Mouse (Mus musculus) kidney, adult 2 months (tissue): Measurements from ENCODE around the gene Catsperg2. TPM values are rescaled to one million over a fixed set of nuclear protein-coding genes. Genes with fewer than 3 reads are reported as not detected.
"Not testable (repeated sequence)": the region's sequence is repeated elsewhere in the genome, so short reads cannot be mapped to it uniquely, and the experiment has no call there.

ENCODE experiments used
- DNase-seq: peaks from one replicate; pipeline ENCODE4 v3.0.0; 2021
- H3K27ac ChIP-seq: fragments of 200-500 bp; 2 replicates; pipeline ENCODE4 v1.5.1; 2012; ENCODE audit warnings: low read depth, low read length, control low read depth, inconsistent platforms; ENCODE audit not compliant: insufficient read depth
- H3K27me3 ChIP-seq: fragments of 200-500 bp; replicated peaks from 2 replicates; pipeline ENCODE4 v1.6.1; 2012; ENCODE audit warnings: mild to moderate bottlenecking, moderate library complexity, low read length, inconsistent platforms; ENCODE audit not compliant: control insufficient read depth, insufficient read depth
- H3K36me3 ChIP-seq: fragments of 200-500 bp; 2 replicates; pipeline ENCODE4 v1.6.1; 2012; ENCODE audit warnings: mild to moderate bottlenecking, moderate library complexity, low read length, inconsistent platforms; ENCODE audit not compliant: control insufficient read depth, insufficient read depth
- H3K4me1 ChIP-seq: fragments of 200-500 bp; 2 replicates; pipeline ENCODE4 v1.6.1; 2011; ENCODE audit warnings: low read length; ENCODE audit not compliant: control insufficient read depth, insufficient read depth
- H3K4me3 ChIP-seq: fragments of 200-500 bp; 2 replicates; pipeline ENCODE4 v1.5.1; 2011; ENCODE audit warnings: mild to moderate bottlenecking, low read depth, low read length, control low read depth; ENCODE audit not compliant: insufficient read depth
- CTCF ChIP-seq: fragments of 200-500 bp; conservative IDR thresholded peaks from 2 replicates; pipeline ENCODE4 v1.5.1; 2011; ENCODE audit warnings: low read depth, mild to moderate bottlenecking, control low read depth, low read length, moderate library complexity, mixed read lengths; ENCODE audit not compliant: insufficient read depth, insufficient read length
- POLR2A ChIP-seq: fragments of 200-500 bp; IDR thresholded peaks from one replicate; pipeline ENCODE4 v1.6.1; 2011; ENCODE audit warnings: low read depth, low read length, control low read depth
- WGBS: fragments of 180-500 bp; shearing (Covaris S2); methylation state at CpG from one replicate; pipeline ENCODE4 v1.1.7; 2018; 5-methylcytosine and 5-hydroxymethylcytosine counted together
- polyA plus RNA-seq: library from polyadenylated mRNA; depleted of rRNA; stranded (reverse); fragments of >200 nt; gene quantifications from 2 replicates; pipeline ENCODE4 v1.2.3, GENCODE M21; 2012; rRNA removed

Gene Catsperg2
- polyA plus RNA-seq = 0.03 TPM in 1 of 2 replicates, not detected in the other

- H3K36me3 ChIP-seq, H3K4me3 ChIP-seq, H3K27ac ChIP-seq, DNase-seq, H3K27me3 ChIP-seq, H3K4me1 ChIP-seq: not testable (repeated sequence)
- 62% methylated on average over 11 of the region's 11 CpGs for WGBS
Measured at GRCm38 (mm10) chr7:29726860-29727259, at the start of gene Catsperg2. Gene Catsperg2 (minus strand): TSS chr7:29727032.

- no peak overlapping the region for H3K27ac ChIP-seq
- DNase-seq = no peak
- H3K36me3 ChIP-seq = peaks cover 13% of the 10 kb centered on the region
- 96% methylated on average over 19 of the region's 19 CpGs for WGBS
- TF ChIP-seq POLR2A = no peak
- no peak for TF ChIP-seq CTCF
- peaks cover 10% of the 10 kb centered on the region; the same call in 1 of the 2 replicates for H3K4me1 ChIP-seq
- H3K4me3 ChIP-seq = no peak overlapping the region
- H3K27me3 ChIP-seq = no peaks in the 10 kb centered on the region
Measured at GRCm38 (mm10) chr7:29776568-29776967, 49.7 kb upstream of the Catsperg2 start.

GRCm38 (mm10) chr7:29774371-29774770 is 47.5 kb upstream of the Catsperg2 start:
- TF ChIP-seq CTCF (no peak), POLR2A (no peak)
- no peak overlapping the region for H3K4me3 ChIP-seq
- peaks cover 13% of the 10 kb centered on the region for H3K36me3 ChIP-seq
- no peaks in the 10 kb centered on the region for H3K27me3 ChIP-seq
- DNase-seq = peak; percentile 59
- H3K27ac ChIP-seq = peak overlapping the region; percentile 88
- 49% methylated on average over 3 of the region's 3 CpGs for WGBS
- H3K4me1 ChIP-seq = peaks cover 19% of the 10 kb centered on the region; the same call in 1 of the 2 replicates

GRCm38 (mm10) chr7:29773503-29773902 is 46.7 kb upstream of the Catsperg2 start:
- Histone ChIP-seq H3K4me1 (peaks cover 22% of the 10 kb centered on the region; the same call in 1 of the 2 replicates), H3K27me3 (no peaks in the 10 kb centered on the region), H3K4me3 (no peak overlapping the region), H3K36me3 (peaks cover 13% of the 10 kb centered on the region), H3K27ac (peak overlapping the region; percentile 88; the same call in 1 of the 2 replicates)
- 66% methylated on average over 7 of the region's 7 CpGs for WGBS
- DNase-seq = no peak
- TF ChIP-seq POLR2A (no peak), CTCF (no peak)

GRCm38 (mm10) chr7:29768980-29769379 is 42.1 kb upstream of the Catsperg2 start:
- no peaks in the 10 kb centered on the region for H3K36me3 ChIP-seq
- no peaks in the 10 kb centered on the region for H3K27me3 ChIP-seq
- no peak for DNase-seq
- 3% methylated on average over 10 of the region's 10 CpGs for WGBS
- peak overlapping the region; percentile 90 for H3K27ac ChIP-seq
- TF ChIP-seq POLR2A = no peak
- H3K4me1 ChIP-seq = peaks cover 19% of the 10 kb centered on the region; the same call in 1 of the 2 replicates
- peak overlapping the region; percentile 84 for H3K4me3 ChIP-seq

GRCm38 (mm10) chr7:29768090-29768900 is 41.5 kb upstream of the Catsperg2 start, which contains the start of gene Zfp84:
Gene Zfp84 (plus strand): TSS chr7:29768552.
- H3K36me3 ChIP-seq = no peaks in the 10 kb centered on the region
- TF ChIP-seq POLR2A (peak; percentile 55), CTCF (no peak)
- peak; percentile 97 for DNase-seq
- peak within 1 kb of the TSS; percentile 94 for H3K27ac ChIP-seq
- WGBS = under 1% methylated on average over 32 of the region's 32 CpGs
- no peaks in the 10 kb centered on the region for H3K27me3 ChIP-seq
- peak within 1 kb of the TSS; percentile 84 for H3K4me3 ChIP-seq
- peaks cover 17% of the 10 kb centered on the region; the same call in 1 of the 2 replicates for H3K4me1 ChIP-seq

DNA sequence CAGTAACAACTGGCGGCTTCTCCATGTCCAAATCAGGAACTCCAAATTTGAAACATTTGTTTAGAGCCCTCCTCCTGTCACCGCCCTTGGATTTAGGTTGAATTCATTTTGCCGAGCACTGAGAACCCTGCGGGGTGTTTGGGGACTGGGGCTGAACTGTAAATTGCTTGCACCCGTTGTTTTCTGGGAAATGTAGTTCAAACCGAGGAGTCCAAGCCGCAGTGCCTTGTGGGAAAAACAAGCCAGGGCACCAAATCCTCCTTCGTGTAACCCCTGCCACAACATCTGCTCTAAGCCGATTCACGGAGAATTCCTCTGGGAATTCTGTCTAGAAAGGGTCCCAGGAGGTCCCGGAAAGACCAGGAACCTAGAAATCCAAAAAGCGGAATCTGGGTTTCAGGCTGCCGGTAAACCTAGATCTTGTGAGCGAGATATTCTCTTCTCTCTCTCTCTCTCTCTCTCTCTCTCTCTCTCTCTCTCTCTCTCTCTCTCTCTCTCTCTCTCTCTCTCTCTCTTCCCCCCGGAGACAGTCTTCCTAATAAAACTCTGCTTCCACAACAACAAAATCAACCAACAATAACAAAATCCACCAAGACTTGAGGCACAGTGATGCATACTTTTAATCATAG is 40.3 kb upstream of the Catsperg2 start:
- H3K27ac ChIP-seq = peak overlapping the region; percentile 65; the same call in 1 of the 2 replicates
- WGBS = 0% methylated on average over 14 of the region's 15 CpGs
- TF ChIP-seq CTCF (no peak), POLR2A (no peak)

More for the DNA sequence above, 40.3 kb upstream of the Catsperg2 start:
- H3K4me1 ChIP-seq = peaks cover 17% of the 10 kb centered on the region; the same call in 1 of the 2 replicates
- H3K27me3 ChIP-seq = no peaks in the 10 kb centered on the region
- peak; percentile 94 for DNase-seq
- H3K4me3 ChIP-seq = peak overlapping the region; percentile 45
- no peaks in the 10 kb centered on the region for H3K36me3 ChIP-seq
